Mouse (Mus musculus) adrenal gland, adult 8-10 months (tissue): ENCODE measurements around the gene Nup214. TPM values are rescaled to one million over a fixed set of nuclear protein-coding genes. Genes with fewer than 3 reads are reported as not detected.

Experiments used
- DNase-seq: peaks from one replicate; pipeline ENCODE4 v3.0.0; 2022
- total RNA-seq, 4 experiments: library from RNA; stranded (reverse); gene quantifications; 2 replicates each; pipeline ENCODE4 v1.2.4; 2022

Gene Nup214
- total RNA-seq, 4 experiments from 2014 or later: 64.9 to 70.7 (median 69.0) TPM

GRCm38 (mm10) chr2:32046009-32046408 lies 71.8 kb downstream of the Nup214 start:
- DNase-seq: no peak

GRCm38 (mm10) chr2:32047323-32047722 lies 73.1 kb downstream of the Nup214 start:
- DNase-seq: no peak

- no peak for DNase-seq
Measured at GRCm38 (mm10) chr2:32051791-32052190, 77.6 kb downstream of the Nup214 start.

- DNase-seq: no peak
Measured at GRCm38 (mm10) chr2:32052418-32052817, 78.2 kb downstream of the Nup214 start.

- DNase-seq: no peak
Measured at GRCm38 (mm10) chr2:32055357-32055965, 81.2 kb downstream of the Nup214 start.

- no peak for DNase-seq
Measured at GRCm38 (mm10) chr2:32056524-32056923, 82.3 kb downstream of the Nup214 start.

- DNase-seq: no peak
Measured at GRCm38 (mm10) chr2:32057360-32057759, 83.1 kb downstream of the Nup214 start.

DNA sequence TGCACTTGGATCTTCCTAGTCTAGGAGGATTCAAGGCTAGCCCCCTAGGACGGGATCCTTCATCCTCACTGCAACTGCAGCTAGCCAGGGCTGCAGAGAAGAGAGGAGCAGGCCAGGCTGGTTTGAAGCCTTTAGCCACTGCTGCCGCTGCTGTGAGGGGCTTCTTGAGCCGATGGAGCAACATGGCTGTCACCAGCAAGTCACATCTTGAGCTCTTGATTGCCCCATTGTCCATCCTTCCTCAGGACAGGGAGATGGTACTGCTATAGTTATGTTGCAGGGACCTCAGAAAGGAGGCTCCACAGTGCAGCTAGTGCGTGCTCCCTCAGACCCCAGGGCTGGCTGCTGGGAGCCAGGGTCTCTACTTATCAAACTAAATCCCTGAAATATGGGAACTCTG lies 83.6 kb downstream of the Nup214 start:
- DNase-seq: no peak

- no peak for DNase-seq
Measured at GRCm38 (mm10) chr2:32058241-32058640, 84.0 kb downstream of the Nup214 start.

GRCm38 (mm10) chr2:32058716-32059115 lies 84.5 kb downstream of the Nup214 start:
- no peak for DNase-seq

GRCm38 (mm10) chr2:32059613-32060012 lies 85.4 kb downstream of the Nup214 start:
- DNase-seq: no peak

- no peak for DNase-seq
Measured at GRCm38 (mm10) chr2:32060228-32060805, 86.1 kb downstream of the Nup214 start.

- DNase-seq: no peak
Measured at GRCm38 (mm10) chr2:32061189-32061588, 87.0 kb downstream of the Nup214 start.

DNA sequence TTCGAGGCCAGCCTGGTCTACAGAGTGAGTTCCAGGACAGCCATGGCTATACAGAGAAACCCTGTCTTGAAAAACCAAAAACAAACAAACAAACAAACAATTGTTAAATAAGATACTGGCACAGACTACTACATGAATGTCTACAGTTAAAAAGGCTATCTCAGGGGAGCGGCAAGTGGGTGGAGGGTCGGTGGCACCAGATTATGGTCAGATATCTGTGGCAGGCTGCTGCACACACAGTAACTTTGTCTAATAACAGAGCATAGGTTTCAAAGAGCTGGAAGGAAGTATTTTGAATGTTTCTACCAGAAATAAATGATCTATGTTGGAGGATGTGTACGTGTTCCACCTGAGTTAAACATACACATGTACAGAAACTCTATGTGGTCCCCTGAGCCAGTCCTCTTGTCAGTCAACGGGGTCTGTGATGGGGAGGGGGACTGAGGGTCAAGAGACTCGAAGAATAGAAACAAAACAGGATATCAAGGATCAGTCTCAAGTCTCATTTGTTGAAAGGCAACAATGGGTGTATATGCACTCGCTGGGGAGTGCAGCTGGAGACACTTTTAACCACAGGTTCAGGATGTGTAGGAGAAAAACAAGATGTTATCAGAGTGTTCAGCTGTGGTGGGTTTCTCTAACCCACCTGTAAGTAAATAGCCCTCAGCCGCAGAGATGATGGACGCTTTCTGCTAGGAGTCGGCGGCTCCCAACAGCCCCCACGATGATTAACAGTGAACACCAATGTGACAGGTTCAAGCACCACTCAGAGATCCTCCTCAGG lies 87.7 kb downstream of the Nup214 start:
- no peak for DNase-seq

DNA sequence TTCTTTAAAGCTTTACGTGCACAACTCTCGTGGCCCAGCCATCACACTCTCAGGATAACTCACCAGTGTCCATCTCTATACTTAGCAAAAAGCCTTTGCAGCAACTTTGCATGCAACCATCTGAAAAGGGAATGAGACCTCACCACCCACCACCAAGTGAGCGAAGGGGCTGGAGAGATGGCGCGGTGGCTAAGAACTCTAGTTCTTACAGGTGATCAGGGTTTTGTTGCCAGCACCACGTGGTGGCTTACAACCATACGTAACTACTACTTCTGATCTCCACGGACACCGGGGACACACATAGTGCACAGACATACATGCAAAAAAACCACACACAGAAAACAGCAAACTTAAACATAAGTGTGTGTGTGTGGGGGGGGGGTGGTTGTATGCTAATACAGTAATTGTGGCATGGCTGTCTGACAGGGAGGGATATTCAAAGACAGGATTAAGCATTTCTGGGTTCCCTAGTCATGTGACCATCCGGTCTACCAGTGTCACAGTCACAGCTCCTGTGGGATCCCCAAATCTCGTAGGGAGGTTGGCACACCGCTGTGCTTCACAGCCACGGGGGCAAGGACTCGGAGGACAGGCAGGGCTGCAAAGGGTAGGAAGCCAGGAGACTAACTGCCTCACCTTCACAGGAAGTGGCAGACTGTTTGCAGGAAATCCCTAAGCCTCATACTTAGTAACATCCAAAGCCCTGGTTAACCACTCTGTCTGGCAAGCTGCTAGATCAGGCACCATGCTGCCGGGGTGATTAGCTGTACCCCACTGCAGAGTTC lies 88.6 kb downstream of the Nup214 start:
- DNase-seq: no peak

DNA sequence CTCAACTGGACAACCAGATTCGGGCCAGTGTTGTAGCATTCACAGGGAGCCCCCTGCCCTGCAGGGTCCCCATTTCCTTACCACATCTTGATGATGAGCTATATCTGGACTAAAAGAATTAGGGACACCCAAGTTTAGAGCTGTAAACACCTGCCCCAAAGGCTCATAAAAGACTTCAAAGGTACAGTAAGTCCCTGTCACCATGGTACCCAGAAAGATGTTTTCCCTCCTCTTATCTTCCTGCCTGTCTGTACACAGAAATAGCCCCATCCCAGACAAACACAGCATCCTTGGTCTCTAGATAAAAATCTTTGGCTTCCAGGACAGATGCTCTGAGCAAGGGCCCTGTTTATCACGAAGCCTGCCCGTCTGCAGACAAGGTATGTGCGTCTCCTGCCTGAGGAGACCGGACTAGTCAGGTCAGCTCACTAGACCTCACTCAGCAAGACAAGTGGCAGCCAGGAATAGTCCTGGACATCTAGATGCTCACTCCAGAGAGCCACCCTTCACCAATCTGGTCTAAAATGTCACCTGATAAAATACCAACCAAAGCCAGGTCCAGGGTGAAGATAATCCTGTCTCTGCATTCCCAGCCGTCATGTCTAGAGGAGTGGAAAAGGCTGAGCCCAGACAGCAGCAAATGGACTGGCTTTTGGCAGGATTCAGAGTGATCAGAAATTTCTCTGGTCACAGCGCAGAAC lies 89.4 kb downstream of the Nup214 start:
- DNase-seq: no peak

DNA sequence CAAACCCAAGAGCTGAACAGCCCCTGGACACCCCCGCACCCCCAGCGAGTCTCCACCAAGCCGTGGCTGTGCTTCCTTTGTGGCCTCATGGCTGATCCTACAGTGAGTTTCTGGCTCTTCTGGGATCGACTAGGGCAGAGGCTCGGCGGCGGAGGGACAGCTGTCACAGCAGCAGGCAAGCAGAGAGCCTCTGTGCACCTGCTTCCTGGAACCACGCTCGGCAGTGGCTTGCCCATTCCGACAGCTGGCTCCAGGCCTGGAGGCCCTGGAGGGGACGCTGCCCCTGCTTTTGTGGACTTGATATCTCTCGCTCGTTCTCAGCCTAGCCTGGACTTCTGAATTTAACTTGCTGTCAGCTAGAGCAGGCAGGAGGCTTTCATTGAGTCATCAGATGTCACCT lies 90.7 kb downstream of the Nup214 start:
- no peak for DNase-seq

GRCm38 (mm10) chr2:32065371-32065791 lies 91.1 kb downstream of the Nup214 start:
- DNase-seq: no peak

DNA sequence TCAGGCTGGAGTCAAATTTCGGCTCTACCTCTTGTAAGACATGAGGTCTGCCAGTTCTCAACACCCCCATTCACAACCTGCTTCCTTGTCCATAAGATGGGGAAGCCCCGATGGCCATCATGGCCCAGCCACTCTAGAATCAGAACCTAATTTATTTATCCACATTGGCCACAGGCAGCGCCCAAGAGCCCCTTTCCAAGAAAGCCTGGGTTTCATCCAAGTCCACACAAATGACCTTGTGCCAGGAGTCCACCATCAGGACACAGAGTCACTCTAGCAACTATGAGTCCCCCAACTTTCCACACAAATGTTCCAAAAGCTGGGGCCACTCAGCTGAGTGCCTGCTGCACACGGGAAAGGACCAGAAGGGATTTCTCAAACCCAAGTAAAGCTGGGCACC lies 91.8 kb downstream of the Nup214 start:
- DNase-seq: no peak

DNA sequence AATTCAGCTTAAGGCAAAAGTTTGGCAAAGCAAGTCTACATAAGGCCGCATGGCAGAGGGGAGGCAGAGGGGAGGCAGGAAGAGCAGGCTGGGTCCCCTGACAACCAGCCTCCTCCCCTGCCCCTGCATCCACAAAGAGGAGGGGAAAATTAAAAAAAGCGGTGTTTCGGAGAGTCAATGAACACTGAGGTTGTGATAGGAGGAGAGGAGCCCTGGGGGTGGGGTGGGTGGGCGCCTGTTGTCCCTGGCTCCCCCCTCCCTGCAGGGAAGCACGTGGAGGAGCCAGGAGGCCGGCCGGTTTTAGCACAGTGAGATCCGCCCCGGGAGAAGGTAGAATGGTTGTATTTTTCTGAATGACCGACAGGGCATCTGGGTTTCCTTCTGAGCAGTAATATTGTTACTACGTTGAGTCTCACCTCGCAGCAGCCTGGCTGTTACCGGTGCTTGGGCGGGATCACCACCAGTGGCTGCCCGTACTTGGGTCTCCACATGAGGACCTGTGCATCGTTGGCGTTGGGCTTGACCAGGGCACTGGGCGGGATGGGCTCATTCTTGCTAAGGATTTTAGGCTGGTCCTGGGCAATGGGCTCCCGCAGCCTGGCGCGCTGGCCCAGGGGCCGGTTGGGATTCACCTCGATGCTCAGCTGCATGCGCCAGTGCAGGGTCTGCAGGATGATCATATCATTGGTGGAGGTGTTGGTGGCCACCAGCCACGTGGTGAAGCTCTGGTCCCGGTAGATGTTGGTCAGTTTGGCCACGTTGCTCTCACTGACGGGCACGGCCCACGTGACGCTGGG lies 94.8 kb downstream of the Nup214 start:
- no peak for DNase-seq

- DNase-seq: no peak
Measured at GRCm38 (mm10) chr2:32070747-32071146, 96.5 kb downstream of the Nup214 start.
